Mouse (Mus musculus): Measurements from ENCODE around the gene Tmem109. TPM values are rescaled to one million over a fixed set of nuclear protein-coding genes. Genes with fewer than 3 reads are reported as not detected.

The Tmem109 gene
- polyA plus RNA-seq (2016; fragmentation: Nextera tagmentation; extraction: Ambion mirVana), result 46.0 and 46.2 TPM in 2 replicates

- WGBS, result under 1% methylated on average over 49 of the region's 49 CpGs
- H3K4me2 ChIP-seq (replicated peaks), result peak within 1 kb of the TSS; percentile 86
- H3K4me1 ChIP-seq, result peaks cover 17% of the 10 kb centered on the region
- peaks cover 4% of the 10 kb centered on the region; the same call in 1 of the 2 replicates for H3K9me3 ChIP-seq (replicated peaks)
- peak within 1 kb of the TSS; percentile 97 for H3K27ac ChIP-seq
- ATAC-seq (ENCODE audit: low FRiP score), result peak; percentile 95
- H3K4me3 ChIP-seq, result peak within 1 kb of the TSS; percentile 58
- peaks cover 4% of the 10 kb centered on the region; the same call in 1 of the 2 replicates for H3K36me3 ChIP-seq
- H3K9ac ChIP-seq, result peak within 1 kb of the TSS; percentile 73
- H3K27me3 ChIP-seq, result no peaks in the 10 kb centered on the region
These were observed at the start of gene Tmem109 for GRCm38 (mm10) chr19:10881426-10882154. Tmem109 (minus strand) TSS chr19:10882001.

- Histone ChIP-seq H3K4me2 (replicated peaks) (no peak overlapping the region), H3K4me3 (no peak overlapping the region), H3K27ac (no peak overlapping the region), H3K9ac (no peak overlapping the region), H3K4me1 (0 out of 2 replicates have a peak, but pooled peaks cover 4% of the 10 kb centered on the region), H3K36me3 (no peaks in the 10 kb centered on the region), H3K27me3 (no peaks in the 10 kb centered on the region), H3K9me3 (replicated peaks) (no peaks in the 10 kb centered on the region)
- ATAC-seq (ENCODE audit: low FRiP score), result no peak
- 92% methylated on average over 2 of the region's 2 CpGs for WGBS
These were observed 48.8 kb upstream of the Tmem109 start for GRCm38 (mm10) chr19:10930641-10931040.

- 37% methylated on average over 4 of the region's 4 CpGs for WGBS
- Histone ChIP-seq H3K9ac (no peak overlapping the region), H3K9me3 (replicated peaks) (no peaks in the 10 kb centered on the region), H3K4me2 (replicated peaks) (no peak overlapping the region), H3K4me1 (0 out of 2 replicates have a peak, but pooled peaks cover 4% of the 10 kb centered on the region), H3K27me3 (no peaks in the 10 kb centered on the region), H3K4me3 (no peak overlapping the region), H3K27ac (no peak overlapping the region), H3K36me3 (no peaks in the 10 kb centered on the region)
- no peak for ATAC-seq (ENCODE audit: low FRiP score)
These were observed 44.9 kb upstream of the Tmem109 start for GRCm38 (mm10) chr19:10926666-10927065.

DNA sequence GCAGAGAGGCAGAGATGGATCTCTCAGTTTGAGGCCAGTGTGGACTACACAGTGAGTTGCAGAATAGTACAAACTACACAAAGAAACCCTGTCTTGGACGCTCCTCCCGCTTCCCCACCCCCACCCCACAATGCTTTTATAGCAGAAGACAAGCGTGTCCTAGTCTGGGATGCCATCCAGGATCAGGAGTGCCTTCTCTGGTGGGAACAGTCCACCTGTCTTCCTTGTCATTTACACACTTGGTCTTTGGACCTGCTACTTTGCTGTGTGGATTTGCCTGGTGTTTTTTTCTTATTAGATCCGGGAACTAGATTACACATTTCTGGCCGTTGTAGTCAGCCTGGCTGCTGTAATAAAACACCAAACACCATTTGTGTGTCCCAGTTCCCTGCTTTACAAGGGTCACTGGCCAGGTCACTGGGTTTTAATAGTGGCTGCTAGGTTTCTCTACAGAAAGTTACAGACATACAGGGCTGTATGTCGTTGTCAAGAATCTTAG is 44.4 kb upstream of the Tmem109 start:
- Histone ChIP-seq H3K27ac (no peak overlapping the region; the same call in 1 of the 2 replicates), H3K9ac (no peak overlapping the region), H3K4me3 (no peak overlapping the region), H3K27me3 (no peaks in the 10 kb centered on the region), H3K4me2 (replicated peaks) (no peak overlapping the region), H3K4me1 (0 out of 2 replicates have a peak, but pooled peaks cover 4% of the 10 kb centered on the region), H3K36me3 (no peaks in the 10 kb centered on the region), H3K9me3 (replicated peaks) (no peaks in the 10 kb centered on the region)
- WGBS, result 18% methylated on average over 6 of the region's 6 CpGs
- ATAC-seq (ENCODE audit: low FRiP score), result no peak

DNA sequence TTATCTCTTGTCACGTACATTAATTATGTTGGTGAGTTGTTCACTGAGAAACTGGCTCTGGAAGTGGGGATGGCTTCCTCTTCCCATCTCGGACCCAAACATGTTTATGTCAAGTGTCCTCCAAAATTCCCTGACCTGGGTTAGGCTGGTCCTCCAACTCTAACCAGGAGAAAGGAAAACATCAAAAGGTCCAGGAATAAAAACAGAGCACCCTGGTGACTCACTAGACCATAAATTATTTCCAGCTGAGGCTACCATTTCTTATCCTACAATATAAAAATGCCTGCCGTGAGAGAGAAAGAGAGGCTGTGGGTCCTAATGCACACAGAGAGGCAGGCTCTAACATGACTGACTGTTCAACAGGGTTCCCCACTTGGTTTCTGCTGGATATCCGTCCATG is 42.4 kb upstream of the Tmem109 start:
- no peaks in the 10 kb centered on the region for H3K36me3 ChIP-seq
- no peak overlapping the region for H3K27ac ChIP-seq
- H3K4me3 ChIP-seq, result no peak overlapping the region
- no peak for ATAC-seq (ENCODE audit: low FRiP score)
- no peak overlapping the region for H3K9ac ChIP-seq
- H3K4me2 ChIP-seq (replicated peaks), result no peak overlapping the region
- no peaks in the 10 kb centered on the region for H3K27me3 ChIP-seq
- H3K4me1 ChIP-seq, result 0 out of 2 replicates have a peak, but pooled peaks cover 4% of the 10 kb centered on the region
- H3K9me3 ChIP-seq (replicated peaks), result no peaks in the 10 kb centered on the region
- 52% methylated on average over 4 of the region's 4 CpGs for WGBS

GRCm38 (mm10) chr19:10921058-10921457 is 39.3 kb upstream of the Tmem109 start:
- no peaks in the 10 kb centered on the region for H3K36me3 ChIP-seq
- WGBS, result 78% methylated on average over 3 of the region's 3 CpGs
- H3K4me2 ChIP-seq (replicated peaks), result no peak overlapping the region
- no peak overlapping the region for H3K9ac ChIP-seq
- no peaks in the 10 kb centered on the region for H3K9me3 ChIP-seq (replicated peaks)
- no peaks in the 10 kb centered on the region for H3K4me1 ChIP-seq
- H3K27me3 ChIP-seq, result no peaks in the 10 kb centered on the region
- no peak overlapping the region for H3K4me3 ChIP-seq
- H3K27ac ChIP-seq, result no peak overlapping the region
- no peak for ATAC-seq (ENCODE audit: low FRiP score)

DNA sequence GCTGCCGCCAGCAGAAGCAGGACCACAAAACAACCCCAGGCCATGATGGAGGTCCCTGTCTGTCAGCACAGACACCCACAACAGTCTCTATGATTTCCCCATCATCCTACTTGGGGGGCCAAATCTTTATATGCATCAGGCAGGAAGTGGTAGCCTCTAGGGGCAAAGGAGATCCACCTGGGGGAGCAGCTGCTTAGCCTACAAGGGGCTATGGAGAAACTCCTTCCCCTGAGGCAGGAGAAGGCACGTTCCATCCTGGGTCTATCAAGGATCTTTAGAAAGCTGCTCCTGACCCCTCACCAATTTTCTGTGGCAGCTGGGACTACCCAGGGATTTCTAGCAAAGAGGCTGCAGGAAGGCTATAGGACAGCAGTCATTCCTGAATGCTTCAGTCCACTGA is 38.7 kb upstream of the Tmem109 start, which contains the start of gene Zp1:
Zp1 (minus strand) TSS at position 101 of the 400 bp plus-strand sequence.
- Histone ChIP-seq H3K4me3 (no peak within 1 kb of the TSS), H3K27me3 (no peaks in the 10 kb centered on the region), H3K9me3 (replicated peaks) (no peaks in the 10 kb centered on the region), H3K27ac (no peak within 1 kb of the TSS), H3K4me2 (replicated peaks) (no peak within 1 kb of the TSS), H3K9ac (no peak within 1 kb of the TSS), H3K36me3 (no peaks in the 10 kb centered on the region), H3K4me1 (no peaks in the 10 kb centered on the region)
- no peak for ATAC-seq (ENCODE audit: low FRiP score)
- WGBS, result 56% methylated on average over 2 of the region's 2 CpGs

- no peak for ATAC-seq (ENCODE audit: low FRiP score)
- no peaks in the 10 kb centered on the region for H3K27me3 ChIP-seq
- no peak overlapping the region for H3K9ac ChIP-seq
- no peaks in the 10 kb centered on the region for H3K4me1 ChIP-seq
- no peak overlapping the region for H3K4me2 ChIP-seq (replicated peaks)
- WGBS, result 88% methylated on average over 10 of the region's 10 CpGs
- no peak overlapping the region for H3K27ac ChIP-seq
- no peaks in the 10 kb centered on the region for H3K9me3 ChIP-seq (replicated peaks)
- H3K36me3 ChIP-seq, result no peaks in the 10 kb centered on the region
- H3K4me3 ChIP-seq, result no peak overlapping the region
These were observed 36.7 kb upstream of the Tmem109 start for GRCm38 (mm10) chr19:10918321-10918991.

DNA sequence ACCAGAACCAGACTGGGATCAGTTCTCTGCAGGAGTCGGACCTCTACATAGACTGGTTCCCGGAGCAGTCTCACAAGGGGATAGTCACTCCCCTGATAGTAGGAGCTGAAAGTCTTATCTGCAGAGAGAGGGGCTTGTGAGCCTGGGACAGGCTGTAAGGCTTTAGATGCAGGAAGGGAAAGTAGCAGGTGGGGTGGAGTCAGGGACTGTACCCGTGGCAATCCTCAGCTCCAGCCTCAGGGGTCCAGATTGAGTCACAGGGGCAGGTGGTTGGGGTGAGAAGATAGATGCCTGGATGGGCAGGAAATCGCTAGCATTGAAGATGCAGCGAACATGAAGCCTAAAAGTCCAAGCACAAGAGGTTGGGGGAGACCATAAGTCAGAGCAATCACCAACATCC is 34.7 kb upstream of the Tmem109 start:
- no peaks in the 10 kb centered on the region for H3K9me3 ChIP-seq (replicated peaks)
- H3K36me3 ChIP-seq, result no peaks in the 10 kb centered on the region
- no peak for ATAC-seq (ENCODE audit: low FRiP score)
- H3K4me2 ChIP-seq (replicated peaks), result no peak overlapping the region
- no peaks in the 10 kb centered on the region for H3K27me3 ChIP-seq
- H3K27ac ChIP-seq, result no peak overlapping the region
- 65% methylated on average over 5 of the region's 5 CpGs for WGBS
- H3K9ac ChIP-seq, result no peak overlapping the region
- H3K4me1 ChIP-seq, result no peaks in the 10 kb centered on the region
- no peak overlapping the region for H3K4me3 ChIP-seq

DNA sequence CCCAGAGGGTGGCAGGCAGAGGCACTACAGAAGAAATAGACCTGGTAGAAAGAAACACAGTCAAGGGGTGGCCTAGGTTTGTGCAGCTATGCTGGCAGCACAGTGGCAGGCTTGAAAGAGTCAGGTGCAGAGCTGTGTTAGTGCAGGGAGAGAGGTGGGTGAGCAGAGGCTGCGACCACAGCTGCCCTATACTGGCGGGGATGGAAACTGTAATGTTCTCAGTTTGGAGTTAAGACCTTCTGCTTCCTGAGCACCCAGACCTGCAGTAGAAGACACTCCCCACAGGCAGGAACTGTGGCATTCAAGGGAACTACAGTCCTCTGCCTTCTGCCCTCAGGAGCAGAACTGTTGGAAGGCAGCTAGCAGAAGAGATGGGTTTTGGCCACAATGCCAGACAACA is 33.1 kb upstream of the Tmem109 start:
- Histone ChIP-seq H3K9ac (0 out of 2 replicates have a peak overlapping the region, but pooled peaks have one; percentile 32), H3K4me2 (replicated peaks) (no peak overlapping the region)

GRCm38 (mm10) chr19:10914291-10914690 is 32.5 kb upstream of the Tmem109 start:
- Histone ChIP-seq H3K4me3 (no peak overlapping the region), H3K4me1 (no peaks in the 10 kb centered on the region), H3K4me2 (replicated peaks) (no peak overlapping the region), H3K36me3 (no peaks in the 10 kb centered on the region), H3K9me3 (replicated peaks) (no peaks in the 10 kb centered on the region), H3K9ac (no peak overlapping the region), H3K27ac (no peak overlapping the region), H3K27me3 (no peaks in the 10 kb centered on the region)
- ATAC-seq (ENCODE audit: low FRiP score), result no peak
- WGBS, result 75% methylated on average over 7 of the region's 7 CpGs

More for the DNA sequence above, 33.1 kb upstream of the Tmem109 start:
- WGBS, result 79% methylated on average over 2 of the region's 2 CpGs
- no peak overlapping the region for H3K27ac ChIP-seq
- no peaks in the 10 kb centered on the region for H3K27me3 ChIP-seq
- H3K36me3 ChIP-seq, result no peaks in the 10 kb centered on the region
- H3K4me1 ChIP-seq, result no peaks in the 10 kb centered on the region
- H3K4me3 ChIP-seq, result no peak overlapping the region
- no peak for ATAC-seq (ENCODE audit: low FRiP score)
- no peaks in the 10 kb centered on the region for H3K9me3 ChIP-seq (replicated peaks)

- Histone ChIP-seq H3K27me3 (no peaks in the 10 kb centered on the region), H3K36me3 (peaks cover 40% of the 10 kb centered on the region), H3K9me3 (replicated peaks) (no peaks in the 10 kb centered on the region), H3K4me1 (no peaks in the 10 kb centered on the region), H3K4me2 (replicated peaks) (no peak overlapping the region), H3K4me3 (no peak overlapping the region), H3K27ac (no peak overlapping the region), H3K9ac (no peak overlapping the region)
- no peak for ATAC-seq (ENCODE audit: low FRiP score)
- WGBS, result 76% methylated on average over 6 of the region's 6 CpGs
These were observed 27.4 kb upstream of the Tmem109 start for GRCm38 (mm10) chr19:10909087-10909721.

Data from hindbrain, embryonic 12.5 days (tissue).